Mouse (Mus musculus) brain, embryonic 18.5 days (tissue): ENCODE measurements at regions not wholly inside any gene's neighbourhood (a gene's known extent, or its start where the extent isn't known, plus 50 kb on each side); places are given as distances from the start of the nearest gene placed in this dataset.

ENCODE experiments used
- DNase-seq: peaks from one replicate; pipeline ENCODE4 v3.0.0-alpha.2; 2012; ENCODE audit warnings: low read depth, low spot score

- DNase-seq, result no peak
These were observed 139.3 kb downstream of the Cyp26a1 start for GRCm38 (mm10) chr19:37836900-37837299.
